Mouse (Mus musculus) CH12.LX (cell line): ENCODE results near the gene Sf1. TPM values are rescaled to one million over a fixed set of nuclear protein-coding genes. Genes with fewer than 3 reads are reported as not detected.

Experiments
- DNase-seq: peaks from one replicate; pipeline ENCODE4 v3.0.0-alpha.2; 2013; ENCODE audit errors: extremely low read depth
- H3K27ac ChIP-seq: 2 replicates; pipeline ENCODE4 v1.5.1; 2012; ENCODE audit warnings: low read depth, mild to moderate bottlenecking, control low read depth, moderate library complexity; ENCODE audit not compliant: insufficient read depth
- H3K27me3 ChIP-seq: replicated peaks from 2 replicates; pipeline ENCODE3; 2012; ENCODE audit warnings: inconsistent platforms
- H3K36me3 ChIP-seq, 2 experiments: replicated peaks in 1 of 2; 2 replicates each; pipeline versions ENCODE3 to v1.6.1; 2012; ENCODE audit warnings: inconsistent platforms in 1 of 2, low read length in 1 of 2, mild to moderate bottlenecking in 1 of 2, mixed read lengths in 1 of 2, moderate library complexity in 1 of 2; ENCODE audit not compliant: control insufficient read depth in 1 of 2, insufficient read depth in 1 of 2
- H3K4me1 ChIP-seq, 2 experiments: 2 replicates each; pipeline ENCODE4 v1.6.1; 2012; ENCODE audit warnings: inconsistent platforms in 1 of 2, moderate library complexity in 1 of 2; ENCODE audit not compliant: insufficient read depth in 2 of 2, control insufficient read depth in 1 of 2
- H3K4me2 ChIP-seq: 2 replicates; pipeline ENCODE4 v1.6.1; 2012; ENCODE audit warnings: low read depth, mild to moderate bottlenecking, control low read depth; ENCODE audit not compliant: poor library complexity, insufficient read depth, severe bottlenecking
- H3K4me3 ChIP-seq, 3 experiments: fragments of 150-350 bp in 1 of 3; sonication (generic) in 1 of 3; replicated peaks in 1 of 3; 2 replicates each; pipeline versions ENCODE3 to v1.5.1; 2011 to 2012; ENCODE audit warnings: low read depth in 2 of 3, low read length in 2 of 3, mild to moderate bottlenecking in 2 of 3, moderate library complexity in 2 of 3, control low read depth in 1 of 3, improper control_type of control experiment in 1 of 3, inconsistent platforms in 1 of 3, mixed read lengths in 1 of 3; ENCODE audit not compliant: poor library complexity in 1 of 3
- H3K79me2 ChIP-seq: replicated peaks from 2 replicates; pipeline ENCODE4 v1.6.1; 2012; ENCODE audit warnings: mild to moderate bottlenecking, moderate library complexity; ENCODE audit not compliant: control insufficient read depth, poor library complexity, insufficient read depth, severe bottlenecking; ENCODE audit errors: extremely low read depth
- H3K9ac ChIP-seq: 2 replicates; pipeline ENCODE4 v1.6.1; 2012; ENCODE audit warnings: low read depth, mild to moderate bottlenecking, control low read depth, moderate library complexity; ENCODE audit not compliant: insufficient read depth
- H3K9me3 ChIP-seq: replicated peaks from 2 replicates; pipeline ENCODE3; 2012; ENCODE audit warnings: low read length, inconsistent platforms, mixed read lengths
- CHD1 ChIP-seq: IDR thresholded peaks from 2 replicates; pipeline ENCODE4 v1.6.1; 2012; ENCODE audit warnings: low read depth, low read length, improper control_type of control experiment, inconsistent platforms
- CHD2 ChIP-seq: IDR thresholded peaks from 2 replicates; pipeline ENCODE4 v1.6.1; 2011; ENCODE audit warnings: low read length, improper control_type of control experiment
- E2F4 ChIP-seq: IDR thresholded peaks from 2 replicates; pipeline ENCODE4 v1.6.1; 2011; ENCODE audit warnings: low read depth, low read length, improper control_type of control experiment; ENCODE audit not compliant: insufficient replicate concordance
- ETS1 ChIP-seq: conservative IDR thresholded peaks from 2 replicates; pipeline ENCODE4 v1.6.1; 2012; ENCODE audit warnings: low read depth, mild to moderate bottlenecking, inconsistent platforms, low read length, improper control_type of control experiment, moderate library complexity
- IRF4 ChIP-seq: IDR thresholded peaks from 2 replicates; pipeline ENCODE4 v1.6.1; 2014; ENCODE audit warnings: low read depth, mild to moderate bottlenecking, inconsistent platforms, low read length, improper control_type of control experiment
- JUND ChIP-seq: conservative IDR thresholded peaks from 2 replicates; pipeline ENCODE4 v1.6.1; 2011; ENCODE audit warnings: low read depth, low read length, improper control_type of control experiment
- MAFK ChIP-seq: IDR thresholded peaks from 2 replicates; pipeline ENCODE4 v1.6.1; 2011; ENCODE audit warnings: low read length, improper control_type of control experiment; ENCODE audit not compliant: insufficient replicate concordance
- MYC ChIP-seq: IDR thresholded peaks from 2 replicates; pipeline ENCODE4 v1.6.1; 2011; ENCODE audit warnings: low read depth, mild to moderate bottlenecking, improper control_type of control experiment, low read length
- NELFE ChIP-seq: IDR thresholded peaks from 2 replicates; pipeline ENCODE4 v1.6.1; 2011; ENCODE audit warnings: low read depth, low read length, improper control_type of control experiment
- NRF1 ChIP-seq: IDR thresholded peaks from 2 replicates; pipeline ENCODE4 v1.6.1; 2014; ENCODE audit warnings: low read depth, mild to moderate bottlenecking, inconsistent platforms, low read length, improper control_type of control experiment, moderate library complexity
- PAX5 ChIP-seq: IDR thresholded peaks from 2 replicates; pipeline ENCODE4 v1.6.1; 2012; ENCODE audit warnings: low read length, inconsistent platforms, mixed read lengths
- RAD21 ChIP-seq: IDR thresholded peaks from 2 replicates; pipeline ENCODE4 v1.6.1; 2011; ENCODE audit warnings: low read depth, mild to moderate bottlenecking, low read length, improper control_type of control experiment, moderate library complexity
- UBTF ChIP-seq: IDR thresholded peaks from 2 replicates; pipeline ENCODE4 v1.6.1; 2012; ENCODE audit warnings: low read depth, mild to moderate bottlenecking, inconsistent platforms, low read length, improper control_type of control experiment, moderate library complexity
- USF1 ChIP-seq: IDR thresholded peaks from 2 replicates; pipeline ENCODE4 v1.6.1; 2014; ENCODE audit warnings: low read depth, mild to moderate bottlenecking, inconsistent platforms, low read length, improper control_type of control experiment
- ZMIZ1 ChIP-seq: IDR thresholded peaks from 2 replicates; pipeline ENCODE4 v1.6.1; 2012; ENCODE audit warnings: low read depth, mild to moderate bottlenecking, inconsistent platforms, low read length, improper control_type of control experiment
- ZNF384 ChIP-seq: IDR thresholded peaks from 2 replicates; pipeline ENCODE4 v1.6.1; 2012; ENCODE audit warnings: low read depth, low read length, improper control_type of control experiment, inconsistent platforms
- dilution Hi-C: fragments of 300-500 bp; cut with MboI; formaldehyde crosslinking; loops from 2 replicates; pipeline ENCODE4 v1.14.3; 2020; ENCODE audit warnings: low sequenced_read_pairs; ENCODE audit not compliant: extremely low pct_unique_long_range_greater_than_20kb, extremely low pct_ligation_motif_present
- in situ Hi-C: fragments of 300-500 bp; cut with MboI; formaldehyde crosslinking; loops from 3 replicates; pipeline ENCODE4 v1.14.3; 2019; ENCODE audit warnings: low sequenced_read_pairs, low pct_ligation_motif_present, low pct_unique_long_range_greater_than_20kb, mixed read lengths
- polyA plus RNA-seq: library from polyadenylated mRNA; unstranded; fragments of >175 nt; gene quantifications from 2 replicates; pipeline ENCODE4 v1.2.1, GENCODE M21; 2012; ENCODE audit warnings: low read depth; ENCODE audit not compliant: insufficient read length
- total RNA-seq, 2 experiments: library from RNA; depleted of rRNA; stranded (reverse); fragments of 300-350 nt in 1 of 2; fragments of >200 nt in 1 of 2; gene quantifications; 2 replicates each; pipeline ENCODE4 v1.2.3; 2012 to 2014

The Sf1 gene
- total and polyA plus RNA-seq, 3 experiments = 54.5 to 251 (median 70.4) TPM

DNA sequence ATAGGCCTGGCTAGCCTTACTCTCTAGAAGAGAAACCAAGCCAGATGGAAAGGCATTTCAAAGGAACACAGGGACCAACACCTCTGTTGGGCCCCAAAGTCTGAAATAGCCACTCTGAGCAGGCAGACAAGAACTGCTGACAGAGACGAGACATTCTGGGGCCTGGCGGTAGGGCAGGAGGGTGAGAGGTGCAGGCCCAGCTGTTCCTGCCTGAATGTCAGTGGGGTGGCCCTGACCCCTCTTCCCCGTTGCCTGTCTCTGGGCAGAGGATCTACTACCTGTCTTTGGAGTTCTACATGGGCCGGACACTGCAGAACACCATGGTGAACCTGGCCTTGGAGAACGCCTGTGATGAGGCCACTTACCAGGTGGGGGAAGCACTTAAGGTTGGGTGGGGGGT lies 21.9 kb downstream of the Sf1 start:
- dilution Hi-C loops (no loop called here), in situ Hi-C loops (no loop called here)
- Histone ChIP-seq H3K27me3 (no peaks in the 10 kb centered on the region), H3K36me3 (peaks cover under 1 to 40% of the 10 kb centered on the region in 2 experiments), H3K4me1 (peaks cover 9 to 12% of the 10 kb centered on the region in 2 experiments), H3K4me2 (no peak overlapping the region), H3K9ac (no peak overlapping the region), H3K9me3 (no peaks in the 10 kb centered on the region), H3K27ac (no peak overlapping the region), H3K79me2 (no peaks in the 10 kb centered on the region), H3K4me3 (no peak overlapping the region)
- no peak for TF ChIP-seq NRF1
- TF ChIP-seq CHD1 = no peak
- no peak for TF ChIP-seq UBTF
- DNase-seq = no peak

- no peaks in the 10 kb centered on the region for H3K9me3 ChIP-seq
- dilution Hi-C loops (no loop called here), in situ Hi-C loops (no loop called here)
- H3K79me2 ChIP-seq = no peaks in the 10 kb centered on the region
- no peak overlapping the region for H3K4me3 ChIP-seq
- peaks cover 0 to 40% of the 10 kb centered on the region in 2 experiments for H3K36me3 ChIP-seq
- peaks cover 9 to 12% of the 10 kb centered on the region in 2 experiments for H3K4me1 ChIP-seq
- no peak overlapping the region for H3K27ac ChIP-seq
- TF ChIP-seq IRF4 (no peak), ZNF384 (no peak), UBTF (no peak), RAD21 (no peak), E2F4 (no peak), NELFE (no peak), PAX5 (no peak), MYC (no peak), ETS1 (no peak), CHD1 (no peak)
- no peak for DNase-seq
- H3K27me3 ChIP-seq = no peaks in the 10 kb centered on the region
- no peak overlapping the region for H3K9ac ChIP-seq
- no peak overlapping the region for H3K4me2 ChIP-seq
These were observed 22.3 kb downstream of the Sf1 start for GRCm38 (mm10) chr19:6385821-6386220.

- DNase-seq = no peak
- no peak overlapping the region for H3K4me2 ChIP-seq
- peaks cover 0 to 37% of the 10 kb centered on the region in 2 experiments for H3K36me3 ChIP-seq
- dilution Hi-C loops = no loop called here
- TF ChIP-seq CHD2 = no peak
- no peak for TF ChIP-seq MAFK
- TF ChIP-seq ZMIZ1 = no peak
- TF ChIP-seq NELFE = no peak
- TF ChIP-seq JUND = no peak
- TF ChIP-seq ETS1 = no peak
- no peak for TF ChIP-seq USF1
- no peak overlapping the region for H3K9ac ChIP-seq
- peaks cover 9 to 12% of the 10 kb centered on the region in 2 experiments for H3K4me1 ChIP-seq
- no peaks in the 10 kb centered on the region for H3K79me2 ChIP-seq
- H3K4me3 ChIP-seq = no peak overlapping the region
- H3K27me3 ChIP-seq = no peaks in the 10 kb centered on the region
- H3K9me3 ChIP-seq = no peaks in the 10 kb centered on the region
- in situ Hi-C loops = no loop called here
- H3K27ac ChIP-seq = no peak overlapping the region
These were observed 22.7 kb downstream of the Sf1 start for GRCm38 (mm10) chr19:6386234-6386633.
